Mouse (Mus musculus): ENCODE measurements at regions not wholly inside any gene's neighbourhood (a gene's known extent, or its start where the extent isn't known, plus 50 kb on each side); places are given as distances from the start of the nearest gene placed in this dataset.

- no peak for DNase-seq
Measured at GRCm38 (mm10) chr4:54282934-54283333, 457.1 kb downstream of the Tmem38b start.

- DNase-seq = no peak
Measured at GRCm38 (mm10) chr4:54313804-54314203, 488.0 kb downstream of the Tmem38b start.

- DNase-seq = no peak
Measured at GRCm38 (mm10) chr4:54324851-54325250, 499.0 kb downstream of the Tmem38b start.

GRCm38 (mm10) chr4:54328273-54328672 is 502.4 kb downstream of the Tmem38b start:
- no peak for DNase-seq

- DNase-seq = no peak
Measured at GRCm38 (mm10) chr4:54328711-54329427, 503.0 kb downstream of the Tmem38b start.

- DNase-seq = no peak
Measured at GRCm38 (mm10) chr4:54330686-54331085, 504.8 kb downstream of the Tmem38b start.

- DNase-seq = no peak
Measured at GRCm38 (mm10) chr4:54331588-54332211, 505.9 kb downstream of the Tmem38b start.

- DNase-seq = no peak
Measured at GRCm38 (mm10) chr4:54332261-54332660, 506.4 kb downstream of the Tmem38b start.

- peak; percentile 64 for DNase-seq
Measured at GRCm38 (mm10) chr4:54338556-54338955, 512.7 kb downstream of the Tmem38b start.

- no peak for DNase-seq
Measured at GRCm38 (mm10) chr4:54340106-54340505, 514.3 kb downstream of the Tmem38b start.

GRCm38 (mm10) chr4:54353657-54354390 is 528.0 kb downstream of the Tmem38b start:
- DNase-seq = no peak

- no peak for DNase-seq
Measured at GRCm38 (mm10) chr4:54354391-54354726, 528.5 kb downstream of the Tmem38b start.

GRCm38 (mm10) chr4:54355381-54356040 is 529.7 kb downstream of the Tmem38b start:
- no peak for DNase-seq

GRCm38 (mm10) chr4:54356041-54356427 is 530.2 kb downstream of the Tmem38b start:
- DNase-seq = no peak

- no peak for DNase-seq
Measured at GRCm38 (mm10) chr4:54370909-54371308, 545.1 kb downstream of the Tmem38b start.

GRCm38 (mm10) chr4:54371418-54371957 is 545.6 kb downstream of the Tmem38b start:
- no peak for DNase-seq

- DNase-seq = no peak
Measured at GRCm38 (mm10) chr4:54373606-54374005, 547.8 kb downstream of the Tmem38b start.

- DNase-seq = peak; percentile 19
Measured at GRCm38 (mm10) chr4:54374457-54374856, 548.6 kb downstream of the Tmem38b start.

GRCm38 (mm10) chr4:54387460-54387859 is 557.4 kb upstream of the Zfp462 start:
- no peak for DNase-seq

- DNase-seq = no peak
Measured at GRCm38 (mm10) chr4:54391536-54392208, 553.2 kb upstream of the Zfp462 start.

GRCm38 (mm10) chr4:54406151-54406550 is 538.7 kb upstream of the Zfp462 start:
- no peak for DNase-seq

GRCm38 (mm10) chr4:54407930-54408329 is 536.9 kb upstream of the Zfp462 start:
- no peak for DNase-seq

GRCm38 (mm10) chr4:54430789-54431188 is 514.1 kb upstream of the Zfp462 start:
- DNase-seq = no peak

Data from kidney, postnatal 10 days (tissue).